Mouse (Mus musculus) E14TG2a.4 (cell line): ENCODE measurements around the gene Atl3.

Experiments used
- CTCF ChIP-seq: conservative IDR thresholded peaks from 2 replicates; pipeline ENCODE4 v1.5.1; 2014; ENCODE audit warnings: low read length
- NANOG ChIP-seq: IDR thresholded peaks from 2 replicates; pipeline ENCODE4 v1.6.1; 2014; ENCODE audit warnings: borderline replicate concordance, low read length, mixed read lengths
- POU5F1 ChIP-seq: IDR thresholded peaks from 2 replicates; pipeline ENCODE4 v1.6.1; 2014; ENCODE audit warnings: low read length, borderline replicate concordance

DNA sequence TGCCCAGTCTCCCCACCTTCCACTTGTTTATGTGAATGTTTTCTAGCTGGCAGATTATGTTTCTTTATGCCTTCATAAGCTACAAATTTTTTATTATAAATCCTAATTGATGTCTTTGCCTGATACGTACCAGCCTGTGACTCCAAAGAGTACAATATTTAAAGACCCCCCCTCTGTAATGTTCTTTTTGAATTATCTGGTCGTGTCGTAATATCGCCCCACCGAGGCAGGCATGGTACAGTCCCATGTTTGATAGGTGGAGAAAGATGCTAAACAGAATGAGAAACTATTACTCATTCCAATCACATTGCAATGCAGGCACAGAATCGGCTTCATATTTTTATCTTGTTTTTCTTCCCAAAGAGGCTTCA is 10.3 kb upstream of the Atl3 start:
- no peak for TF ChIP-seq CTCF
- no peak for TF ChIP-seq POU5F1
- TF ChIP-seq NANOG: no peak
